Mouse (Mus musculus) heart, postnatal 0 days (tissue): ENCODE data around the gene Ablim1. TPM values are rescaled to one million over a fixed set of nuclear protein-coding genes. Genes with fewer than 3 reads are reported as not detected.

Source experiments
- ATAC-seq: fragments of 200-750 bp; cut with Nextera tagmentation; 2 replicates; pipeline ENCODE4 v1.8.0; 2017; ENCODE audit warnings: low read depth, moderate number of reproducible peaks, moderate library complexity; ENCODE audit not compliant: insufficient read depth
- DNase-seq: peaks from one replicate; pipeline ENCODE4 v3.0.0-alpha.2; 2016; ENCODE audit warnings: low spot score
- H3K27ac ChIP-seq: fragments of 300-500 bp; sonication (generic); 2 replicates; pipeline ENCODE4 v1.5.1; 2014; ENCODE audit warnings: low read depth, mild to moderate bottlenecking
- H3K27me3 ChIP-seq: fragments of 300-500 bp; sonication (generic); 2 replicates; pipeline ENCODE4 v1.6.1; 2014; ENCODE audit warnings: low read length, mixed read lengths; ENCODE audit not compliant: control insufficient read depth, insufficient read depth
- H3K36me3 ChIP-seq: fragments of 300-500 bp; sonication (generic); replicated peaks from 2 replicates; pipeline ENCODE4 v1.6.1; 2014; ENCODE audit warnings: low read length, mixed read lengths; ENCODE audit not compliant: control insufficient read depth, insufficient read depth
- H3K4me1 ChIP-seq: fragments of 300-500 bp; sonication (generic); 2 replicates; pipeline ENCODE4 v1.6.1; 2014; ENCODE audit warnings: antibody characterized with exemption; ENCODE audit not compliant: control insufficient read depth, insufficient read depth
- H3K4me2 ChIP-seq: fragments of 300-500 bp; sonication (generic); 2 replicates; pipeline ENCODE4 v1.6.1; 2014; ENCODE audit warnings: low read depth, mild to moderate bottlenecking, low read length, moderate library complexity
- H3K4me3 ChIP-seq: fragments of 300-500 bp; sonication (generic); 2 replicates; pipeline ENCODE4 v1.5.1; 2014; ENCODE audit warnings: low read depth, low read length
- H3K9ac ChIP-seq: fragments of 300-500 bp; sonication (generic); replicated peaks from 2 replicates; pipeline ENCODE4 v1.6.1; 2014; ENCODE audit warnings: low read depth, low read length, mixed read lengths
- H3K9me3 ChIP-seq: fragments of 300-500 bp; sonication (generic); replicated peaks from 2 replicates; pipeline ENCODE4 v1.6.1; 2016; ENCODE audit warnings: low read length; ENCODE audit not compliant: control insufficient read depth
- CTCF ChIP-seq: IDR thresholded peaks from 2 replicates; pipeline ENCODE4 v1.5.1; 2016; ENCODE audit warnings: antibody characterized with exemption, control low read depth, low read depth
- EP300 ChIP-seq: IDR thresholded peaks from 2 replicates; pipeline ENCODE4 v1.6.1; 2016; ENCODE audit warnings: antibody characterized with exemption, low read depth
- WGBS: fragments of 180-500 bp; shearing (Covaris S2); extraction: QIAGEN DNeasy Blood & Tissue Kit; methylation state at CpG from one replicate; pipeline ENCODE4 v1.1.7; 2014; 5-methylcytosine and 5-hydroxymethylcytosine counted together
- polyA plus RNA-seq: library from polyadenylated mRNA; unstranded; fragments of >200 nt; fragmentation: Nextera tagmentation; extraction: Ambion mirVana; gene quantifications from 2 replicates; pipeline ENCODE4 v1.2.1, GENCODE M21; 2015
- total RNA-seq: library from RNA; depleted of rRNA; stranded (reverse); fragments of >200 nt; gene quantifications from 2 replicates; pipeline ENCODE4 v1.2.3, GENCODE M21; 2014; ENCODE audit warnings: low replicate concordance

Gene Ablim1
- total and polyA plus RNA-seq, 2 experiments from 2014 or later = 106 to 235 TPM

GRCm38 (mm10) chr19:57122261-57122660 lies 192.5 kb downstream of the Ablim1 start:
- ATAC-seq = no peak
- Histone ChIP-seq H3K9ac (no peak overlapping the region), H3K4me3 (no peak overlapping the region), H3K36me3 (peaks cover 25% of the 10 kb centered on the region), H3K4me2 (no peak overlapping the region), H3K9me3 (no peaks in the 10 kb centered on the region), H3K27me3 (no peaks in the 10 kb centered on the region), H3K27ac (no peak overlapping the region), H3K4me1 (peaks cover 29% of the 10 kb centered on the region)
- DNase-seq = no peak
- TF ChIP-seq EP300 (no peak), CTCF (no peak)
- WGBS = 92% methylated on average over 3 of the region's 3 CpGs

- Histone ChIP-seq H3K4me1 (peaks cover 37% of the 10 kb centered on the region), H3K4me2 (no peak overlapping the region)
- WGBS = 85% methylated on average over 4 of the region's 4 CpGs
These were observed 193.7 kb downstream of the Ablim1 start for GRCm38 (mm10) chr19:57121036-57121435.

GRCm38 (mm10) chr19:57119661-57120060 lies 195.1 kb downstream of the Ablim1 start:
- ATAC-seq = no peak
- peak overlapping the region; percentile 53; the same call in 1 of the 2 replicates for H3K27ac ChIP-seq
- TF ChIP-seq CTCF (no peak), EP300 (no peak)
- peak overlapping the region; percentile 47; the same call in 1 of the 2 replicates for H3K4me2 ChIP-seq
- H3K9me3 ChIP-seq = no peaks in the 10 kb centered on the region
- no peak overlapping the region for H3K9ac ChIP-seq
- no peak overlapping the region for H3K4me3 ChIP-seq
- 56% methylated on average over 3 of the region's 3 CpGs for WGBS
- H3K27me3 ChIP-seq = no peaks in the 10 kb centered on the region
- peaks cover 21% of the 10 kb centered on the region for H3K36me3 ChIP-seq
- DNase-seq = no peak
- peaks cover 41% of the 10 kb centered on the region for H3K4me1 ChIP-seq

More at GRCm38 (mm10) chr19:57121036-57121435, 193.7 kb downstream of the Ablim1 start:
- no peak overlapping the region for H3K4me3 ChIP-seq
- H3K9ac ChIP-seq = no peak overlapping the region
- ATAC-seq = no peak
- no peak overlapping the region for H3K27ac ChIP-seq
- H3K27me3 ChIP-seq = no peaks in the 10 kb centered on the region
- no peaks in the 10 kb centered on the region for H3K9me3 ChIP-seq
- TF ChIP-seq EP300 = no peak
- TF ChIP-seq CTCF = no peak
- peaks cover 17% of the 10 kb centered on the region for H3K36me3 ChIP-seq
- DNase-seq = no peak

- peak; percentile 42; the same call in 1 of the 2 replicates for ATAC-seq
- Histone ChIP-seq H3K4me3 (peak overlapping the region; percentile 28), H3K4me2 (peak overlapping the region; percentile 47), H3K36me3 (peaks cover 28% of the 10 kb centered on the region), H3K9ac (no peak overlapping the region; the same call in 1 of the 2 replicates), H3K9me3 (no peaks in the 10 kb centered on the region), H3K4me1 (peaks cover 39% of the 10 kb centered on the region), H3K27ac (peak overlapping the region; percentile 53), H3K27me3 (no peaks in the 10 kb centered on the region)
- TF ChIP-seq CTCF = no peak
- no peak for TF ChIP-seq EP300
- peak; percentile 60 for DNase-seq
- 45% methylated on average over 22 of the region's 22 CpGs for WGBS
These were observed 195.7 kb downstream of the Ablim1 start for GRCm38 (mm10) chr19:57118785-57119565.

- Histone ChIP-seq H3K27me3 (no peaks in the 10 kb centered on the region), H3K9ac (peak overlapping the region; percentile 33; the same call in 1 of the 2 replicates), H3K36me3 (peaks cover 27% of the 10 kb centered on the region), H3K27ac (0 out of 2 replicates have a peak overlapping the region, but pooled peaks have one; percentile 22), H3K9me3 (no peaks in the 10 kb centered on the region), H3K4me2 (peak overlapping the region; percentile 47; the same call in 1 of the 2 replicates), H3K4me1 (peaks cover 31% of the 10 kb centered on the region), H3K4me3 (peak overlapping the region; percentile 28; the same call in 1 of the 2 replicates)
- TF ChIP-seq EP300 (no peak), CTCF (no peak)
- DNase-seq = no peak
- WGBS = 56% methylated on average over 6 of the region's 6 CpGs
- no peak for ATAC-seq
These were observed 197.0 kb downstream of the Ablim1 start for GRCm38 (mm10) chr19:57117751-57118150.
